Mouse (Mus musculus) ovary, adult 18-20 months (tissue): Measurements from ENCODE around the gene Sync.

Experiments
- DNase-seq: peaks from one replicate; pipeline ENCODE4 v3.0.0; 2022; ENCODE audit warnings: low spot score, mixed read lengths

Gene Sync

GRCm38 (mm10) chr4:129304306-129304705, 16.9 kb downstream of the Sync start:
- DNase-seq = no peak

GRCm38 (mm10) chr4:129307936-129308335, 20.5 kb downstream of the Sync start:
- DNase-seq = no peak

- DNase-seq = no peak
Measured at GRCm38 (mm10) chr4:129313886-129314285, 26.5 kb downstream of the Sync start.

- DNase-seq = no peak
Measured at GRCm38 (mm10) chr4:129320876-129321275, 33.5 kb downstream of the Sync start.

GRCm38 (mm10) chr4:129322042-129322441, 34.6 kb downstream of the Sync start:
- DNase-seq = no peak

- DNase-seq = no peak
Measured at GRCm38 (mm10) chr4:129323491-129323890, 36.1 kb downstream of the Sync start.

GRCm38 (mm10) chr4:129324756-129325155, 37.3 kb downstream of the Sync start:
- no peak for DNase-seq

- DNase-seq = no peak
Measured at GRCm38 (mm10) chr4:129326191-129326590, 38.8 kb downstream of the Sync start.

GRCm38 (mm10) chr4:129332846-129333245, 45.4 kb downstream of the Sync start:
- no peak for DNase-seq

- DNase-seq = no peak
Measured at GRCm38 (mm10) chr4:129334677-129335215, 47.3 kb downstream of the Sync start.

GRCm38 (mm10) chr4:129335216-129336074, 48.0 kb downstream of the Sync start, which contains the start of the genes Rbbp4 and Zbtb8os:
Gene Rbbp4 (minus strand): TSS chr4:129335370.
Gene Zbtb8os (plus strand): TSS chr4:129335695.
- peak; percentile 96 for DNase-seq

GRCm38 (mm10) chr4:129336291-129336690, 48.9 kb downstream of the Sync start:
- no peak for DNase-seq

- DNase-seq = no peak
Measured at GRCm38 (mm10) chr4:129339743-129340142, 52.3 kb downstream of the Sync start.

GRCm38 (mm10) chr4:129341888-129342287, 54.5 kb downstream of the Sync start:
- no peak for DNase-seq

GRCm38 (mm10) chr4:129342705-129343104, 55.3 kb downstream of the Sync start:
- no peak for DNase-seq

GRCm38 (mm10) chr4:129346481-129347154, 59.2 kb downstream of the Sync start:
- DNase-seq = no peak

GRCm38 (mm10) chr4:129350644-129351043, 63.2 kb downstream of the Sync start:
- peak; percentile 23 for DNase-seq

GRCm38 (mm10) chr4:129351111-129351510, 63.7 kb downstream of the Sync start:
- no peak for DNase-seq

GRCm38 (mm10) chr4:129353176-129353575, 65.8 kb downstream of the Sync start:
- no peak for DNase-seq

GRCm38 (mm10) chr4:129354236-129354635, 66.8 kb downstream of the Sync start:
- DNase-seq = no peak

- no peak for DNase-seq
Measured at GRCm38 (mm10) chr4:129357613-129358163, 70.3 kb downstream of the Sync start.
